Mouse (Mus musculus) cerebellum, postnatal 14 days (tissue): ENCODE data around the gene Gramd4.

Experiments
- DNase-seq, 2 experiments: peaks; one replicate each; pipeline ENCODE4 v3.0.0; 2021; ENCODE audit warnings: mixed read lengths in 2 of 2

The Gramd4 gene

DNA sequence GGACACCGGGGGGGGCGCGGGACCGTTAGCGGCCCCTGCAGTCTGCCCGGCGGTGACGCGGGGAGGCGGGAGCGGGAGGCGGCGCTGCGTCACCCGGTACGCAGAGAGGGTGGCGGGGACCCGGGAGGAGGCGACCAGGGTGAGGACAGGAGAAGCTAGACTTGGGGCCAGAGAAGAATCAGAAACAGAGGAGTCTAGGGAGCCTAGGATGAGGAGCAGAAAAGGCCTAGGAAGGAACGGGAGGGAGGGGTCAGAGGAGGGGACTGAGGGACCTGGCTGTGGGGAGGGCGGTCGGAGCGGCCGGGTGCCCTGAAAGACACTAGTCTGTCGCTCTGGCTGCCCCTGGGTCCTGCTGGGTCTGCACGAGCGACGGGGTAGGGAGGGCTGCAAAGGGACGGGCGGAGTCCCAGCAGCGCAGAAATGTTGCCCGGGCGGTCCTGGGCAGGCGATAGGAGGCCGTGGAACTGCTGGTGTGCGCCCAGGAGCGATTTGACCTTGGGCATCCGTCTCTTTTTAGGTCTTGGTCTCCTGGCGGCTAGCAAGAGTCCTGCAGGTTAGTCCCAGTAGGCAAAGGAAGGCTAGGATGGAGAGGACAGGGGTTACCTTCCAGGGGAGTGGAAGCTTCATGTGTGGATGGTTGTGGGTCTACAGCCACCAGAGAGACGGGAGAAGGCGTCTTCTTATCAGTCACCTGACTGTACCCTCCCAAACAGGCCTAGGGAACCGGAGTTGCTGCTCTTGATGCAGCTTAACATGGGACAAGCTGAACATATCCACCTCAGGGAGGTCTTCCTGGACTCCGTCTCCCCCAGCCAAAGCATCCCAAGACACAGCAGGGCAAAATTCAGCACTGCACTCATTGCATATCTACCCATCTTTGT is 128.4 kb downstream of the Gramd4 start, which contains the start of gene Cerk:
Gene Cerk, minus strand, starts transcription at position 453 of the 881 bp plus-strand sequence.
- DNase-seq, result peak; percentile 78 to 88

DNA sequence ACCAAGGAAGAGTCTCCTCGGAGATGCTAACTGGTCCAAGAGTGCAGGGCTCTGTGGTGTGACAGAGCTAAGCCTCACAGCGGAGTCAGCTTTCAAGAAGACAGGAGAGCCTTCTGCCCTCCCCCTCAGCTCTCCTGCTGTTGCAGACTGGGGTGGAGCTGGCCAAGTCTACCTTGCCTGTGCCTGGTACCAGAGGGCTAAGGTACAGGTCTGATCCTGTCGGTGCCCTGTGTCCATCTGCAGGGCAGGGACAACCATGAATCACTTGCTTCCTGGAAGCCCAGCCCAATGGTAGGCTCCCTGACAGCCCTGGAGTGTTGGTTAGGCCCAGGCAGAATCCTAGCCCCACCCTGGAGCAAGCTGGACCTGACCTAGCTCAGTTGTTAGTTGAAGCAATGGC is 129.2 kb downstream of the Gramd4 start:
- DNase-seq, result no peak
